Mouse (Mus musculus) embryonic facial prominence, embryonic 10.5 days (tissue): ENCODE results near the gene Mfng. TPM values are rescaled to one million over a fixed set of nuclear protein-coding genes. Genes with fewer than 3 reads are reported as not detected.

ENCODE experiments used
- DNase-seq: peaks from one replicate; pipeline ENCODE4 v3.0.0-alpha.2; 2017; ENCODE audit warnings: low spot score
- H3K27ac ChIP-seq: fragments of 300-500 bp; sonication (generic); replicated peaks from 2 replicates; pipeline ENCODE4 v1.5.1; 2016; ENCODE audit warnings: mild to moderate bottlenecking
- H3K27me3 ChIP-seq: fragments of 300-500 bp; sonication (generic); replicated peaks from 2 replicates; pipeline ENCODE4 v1.6.1; 2016; ENCODE audit warnings: low read depth, mild to moderate bottlenecking; ENCODE audit not compliant: poor library complexity, severe bottlenecking
- H3K36me3 ChIP-seq: fragments of 300-500 bp; sonication (generic); replicated peaks from 2 replicates; pipeline ENCODE4 v1.6.1; 2016; ENCODE audit warnings: mild to moderate bottlenecking, moderate library complexity
- H3K4me1 ChIP-seq: fragments of 300-500 bp; sonication (generic); 2 replicates; pipeline ENCODE4 v1.6.1; 2016
- H3K4me3 ChIP-seq: fragments of 300-500 bp; sonication (generic); 2 replicates; pipeline ENCODE4 v1.5.1; 2016; ENCODE audit warnings: mild to moderate bottlenecking, moderate library complexity
- H3K9me3 ChIP-seq: fragments of 300-500 bp; sonication (generic); 2 replicates; pipeline ENCODE4 v1.6.1; 2016; ENCODE audit warnings: mild to moderate bottlenecking
- WGBS: fragments of 180-500 bp; shearing (Covaris S2); methylation state at CpG from one replicate; pipeline ENCODE4 v1.1.7; 2016; 5-methylcytosine and 5-hydroxymethylcytosine counted together
- polyA plus RNA-seq: library from polyadenylated mRNA; unstranded; fragments of >200 nt; fragmentation: Nextera tagmentation; extraction: Ambion mirVana; gene quantifications from 2 replicates; pipeline ENCODE4 v1.2.1, GENCODE M21; 2016

Gene Mfng
- polyA plus RNA-seq, 1 experiment from 2014 or later = 39.0 TPM

GRCm38 (mm10) chr15:78744206-78744605 is 29.1 kb downstream of the Mfng start:
- H3K4me3 ChIP-seq = no peak overlapping the region
- H3K27me3 ChIP-seq = no peaks in the 10 kb centered on the region
- 5% methylated on average over 5 of the region's 5 CpGs for WGBS
- peak; percentile 83 for DNase-seq
- no peaks in the 10 kb centered on the region for H3K9me3 ChIP-seq
- H3K36me3 ChIP-seq = no peaks in the 10 kb centered on the region
- 0 out of 2 replicates have a peak, but pooled peaks cover 2% of the 10 kb centered on the region for H3K4me1 ChIP-seq
- H3K27ac ChIP-seq = no peak overlapping the region

GRCm38 (mm10) chr15:78742831-78743230 is 30.4 kb downstream of the Mfng start:
- H3K4me3 ChIP-seq = no peak overlapping the region
- WGBS = 72% methylated on average over 10 of the region's 10 CpGs
- no peak overlapping the region for H3K27ac ChIP-seq
- DNase-seq = no peak
- H3K9me3 ChIP-seq = no peaks in the 10 kb centered on the region
- no peaks in the 10 kb centered on the region for H3K27me3 ChIP-seq
- H3K4me1 ChIP-seq = 0 out of 2 replicates have a peak, but pooled peaks cover 2% of the 10 kb centered on the region
- H3K36me3 ChIP-seq = no peaks in the 10 kb centered on the region

- Histone ChIP-seq H3K36me3 (no peaks in the 10 kb centered on the region), H3K27ac (no peak overlapping the region), H3K4me3 (no peak overlapping the region), H3K9me3 (no peaks in the 10 kb centered on the region), H3K4me1 (peaks cover 14% of the 10 kb centered on the region), H3K27me3 (peaks cover 21% of the 10 kb centered on the region)
- no peak for DNase-seq
- WGBS = 74% methylated on average over 12 of the region's 12 CpGs
Measured at GRCm38 (mm10) chr15:78740662-78741061, 32.6 kb downstream of the Mfng start.

GRCm38 (mm10) chr15:78737146-78737545 is 36.1 kb downstream of the Mfng start:
- peaks cover 18% of the 10 kb centered on the region for H3K4me1 ChIP-seq
- no peak for DNase-seq
- no peak overlapping the region for H3K27ac ChIP-seq
- H3K9me3 ChIP-seq = no peaks in the 10 kb centered on the region
- H3K36me3 ChIP-seq = no peaks in the 10 kb centered on the region
- WGBS = 68% methylated on average over 6 of the region's 6 CpGs
- peaks cover 28% of the 10 kb centered on the region for H3K27me3 ChIP-seq
- H3K4me3 ChIP-seq = no peak overlapping the region

- H3K4me1 ChIP-seq = peaks cover 18% of the 10 kb centered on the region
- no peak overlapping the region for H3K27ac ChIP-seq
- no peak overlapping the region for H3K4me3 ChIP-seq
- H3K9me3 ChIP-seq = no peaks in the 10 kb centered on the region
- peaks cover 28% of the 10 kb centered on the region for H3K27me3 ChIP-seq
- H3K36me3 ChIP-seq = no peaks in the 10 kb centered on the region
- DNase-seq = no peak
- WGBS = 61% methylated on average over 7 of the region's 7 CpGs
Measured at GRCm38 (mm10) chr15:78736681-78737100, 36.6 kb downstream of the Mfng start.

- Histone ChIP-seq H3K36me3 (no peaks in the 10 kb centered on the region), H3K27ac (no peak overlapping the region), H3K27me3 (peaks cover 28% of the 10 kb centered on the region), H3K4me1 (peaks cover 18% of the 10 kb centered on the region), H3K9me3 (no peaks in the 10 kb centered on the region), H3K4me3 (no peak overlapping the region)
- 77% methylated on average over 3 of the region's 3 CpGs for WGBS
- DNase-seq = no peak
Measured at GRCm38 (mm10) chr15:78736181-78736579, 37.1 kb downstream of the Mfng start.

GRCm38 (mm10) chr15:78735431-78736180 is 37.7 kb downstream of the Mfng start:
- H3K36me3 ChIP-seq = no peaks in the 10 kb centered on the region
- H3K9me3 ChIP-seq = no peaks in the 10 kb centered on the region
- WGBS = 50% methylated on average over 17 of the region's 17 CpGs
- H3K4me3 ChIP-seq = no peak overlapping the region
- H3K4me1 ChIP-seq = peaks cover 16% of the 10 kb centered on the region
- H3K27me3 ChIP-seq = peaks cover 28% of the 10 kb centered on the region
- no peak overlapping the region; the same call in 1 of the 2 replicates for H3K27ac ChIP-seq
- no peak for DNase-seq

GRCm38 (mm10) chr15:78731830-78732229 is 41.4 kb downstream of the Mfng start:
- H3K36me3 ChIP-seq = no peaks in the 10 kb centered on the region
- WGBS = 44% methylated on average over 4 of the region's 4 CpGs
- DNase-seq = no peak

GRCm38 (mm10) chr15:78730315-78731049 is 42.8 kb downstream of the Mfng start:
- peaks cover 5% of the 10 kb centered on the region for H3K27me3 ChIP-seq
- no peak overlapping the region for H3K27ac ChIP-seq
- H3K4me1 ChIP-seq = peaks cover 5% of the 10 kb centered on the region
- 87% methylated on average over 12 of the region's 12 CpGs for WGBS
- H3K4me3 ChIP-seq = no peak overlapping the region
- H3K36me3 ChIP-seq = no peaks in the 10 kb centered on the region
- H3K9me3 ChIP-seq = no peaks in the 10 kb centered on the region
- DNase-seq = no peak

More at GRCm38 (mm10) chr15:78731830-78732229, 41.4 kb downstream of the Mfng start:
- peaks cover 18% of the 10 kb centered on the region for H3K27me3 ChIP-seq
- no peak overlapping the region for H3K27ac ChIP-seq
- H3K4me1 ChIP-seq = peaks cover 10% of the 10 kb centered on the region
- H3K9me3 ChIP-seq = no peaks in the 10 kb centered on the region
- H3K4me3 ChIP-seq = no peak overlapping the region

GRCm38 (mm10) chr15:78726697-78727096 is 46.6 kb downstream of the Mfng start:
- peaks cover 11% of the 10 kb centered on the region; the same call in 1 of the 2 replicates for H3K27me3 ChIP-seq
- no peaks in the 10 kb centered on the region for H3K36me3 ChIP-seq
- H3K4me1 ChIP-seq = peaks cover 3% of the 10 kb centered on the region; the same call in 1 of the 2 replicates
- WGBS = 66% methylated on average over 7 of the region's 7 CpGs
- H3K27ac ChIP-seq = no peak overlapping the region
- H3K9me3 ChIP-seq = no peaks in the 10 kb centered on the region
- DNase-seq = no peak
- no peak overlapping the region for H3K4me3 ChIP-seq

GRCm38 (mm10) chr15:78720532-78720931 is 52.7 kb downstream of the Mfng start:
- WGBS = 79% methylated on average over 7 of the region's 7 CpGs
- DNase-seq = no peak
- Histone ChIP-seq H3K9me3 (no peaks in the 10 kb centered on the region), H3K27me3 (peaks cover 65% of the 10 kb centered on the region), H3K4me3 (no peak overlapping the region), H3K4me1 (peaks cover 24% of the 10 kb centered on the region), H3K27ac (no peak overlapping the region), H3K36me3 (no peaks in the 10 kb centered on the region)

- Histone ChIP-seq H3K4me1 (peaks cover 24% of the 10 kb centered on the region), H3K27me3 (peaks cover 70% of the 10 kb centered on the region), H3K9me3 (no peaks in the 10 kb centered on the region), H3K27ac (no peak overlapping the region), H3K36me3 (no peaks in the 10 kb centered on the region), H3K4me3 (0 out of 2 replicates have a peak overlapping the region, but pooled peaks have one; percentile 61)
- WGBS = 3% methylated on average over 16 of the region's 16 CpGs
- peak; percentile 82 for DNase-seq
Measured at GRCm38 (mm10) chr15:78720094-78720493, 53.2 kb downstream of the Mfng start.
